23 mouse cellular contexts compared by ENCODE assay signal in genomic region chr6:100603702-100604101, GRCm38 (mm10).
A peak's percentile ranks its signal among the peaks of the same experiment; 100 is the strongest.
DNase-seq lines count a peak whose midpoint lies in the region; ATAC-seq and TF ChIP-seq lines count a peak whose summit lies in the region.
"Had no signal": no experiment of that assay in that cellular context is flagged by ENCODE, and none has a peak within 500 bp of the region (broad histone marks: within the 10 kb centered on the region; RNA-seq: fewer than 3 reads in every experiment).

No protein-coding gene starts in this region.

- H3K4me2 ChIP-seq in forebrain, embryonic 14.5 days (ENCODE audit: low read length), result no peak overlapping the region
- no peak overlapping the region for H3K4me2 ChIP-seq in forebrain, embryonic 12.5 days
- H3K4me2 ChIP-seq in hindbrain, embryonic 13.5 days, result no peak overlapping the region
- H3K4me2 ChIP-seq: forebrain, embryonic 15.5 days; hindbrain, embryonic 14.5 days; liver, embryonic 12.5 days had no signal

- peak; percentile 16 for DNase-seq in forebrain, embryonic 14.5 days (ENCODE audit: low spot score)
- no peak for DNase-seq in hindbrain, embryonic 10.5 days (ENCODE audit: low spot score)
- DNase-seq in lung, postnatal 10 days, result peak; percentile 40
- no peak for DNase-seq in lung, postnatal 4 days
- peak; percentile 43 for DNase-seq in brain, embryonic 14.5 days (ENCODE audit: low read depth)
- DNase-seq in right cerebral cortex, postnatal 10 days (ENCODE audit: low spot score in 2 of 2), result no peak
- DNase-seq: adrenal gland, postnatal 25 days; cerebellum, adult 18-20 months; cerebellum, postnatal 25 days; embryo, embryonic 11 days; kidney, adult 8-10 months; lung, adult 2 months; retina, postnatal 1 day; right cerebral cortex, postnatal 4 days had no signal

- H3K9me3 ChIP-seq in forebrain, embryonic 14.5 days (replicated peaks; ENCODE audit: control insufficient read depth, low read length), result no peaks in the 10 kb centered on the region
- no peaks in the 10 kb centered on the region for H3K9me3 ChIP-seq in forebrain, embryonic 12.5 days
- no peaks in the 10 kb centered on the region for H3K9me3 ChIP-seq in hindbrain, embryonic 13.5 days
- H3K9me3 ChIP-seq in hindbrain, embryonic 10.5 days, result no peaks in the 10 kb centered on the region
- H3K9me3 ChIP-seq: forebrain, embryonic 15.5 days; G1E; liver, embryonic 12.5 days had no signal

- no peak overlapping the region for H3K27ac ChIP-seq in forebrain, embryonic 14.5 days (ENCODE audit: low read depth, low read length)
- H3K27ac ChIP-seq in forebrain, embryonic 12.5 days, result no peak overlapping the region
- H3K27ac ChIP-seq in hindbrain, embryonic 13.5 days, result peak overlapping the region; percentile 9; the same call in 1 of the 2 replicates
- no peak overlapping the region for H3K27ac ChIP-seq in hindbrain, embryonic 10.5 days
- H3K27ac ChIP-seq: forebrain, embryonic 15.5 days; hindbrain, embryonic 14.5 days; liver, embryonic 12.5 days; stomach, postnatal 0 days had no signal

- no peak overlapping the region for H3K4me3 ChIP-seq in forebrain, embryonic 14.5 days (ENCODE audit: low read depth, low read length)
- no peak overlapping the region for H3K4me3 ChIP-seq in forebrain, embryonic 12.5 days (replicated peaks)
- H3K4me3 ChIP-seq in hindbrain, embryonic 13.5 days, result no peak overlapping the region
- H3K4me3 ChIP-seq in hindbrain, embryonic 10.5 days, result no peak overlapping the region
- H3K4me3 ChIP-seq: forebrain, embryonic 15.5 days; liver, embryonic 12.5 days had no signal

- no peaks in the 10 kb centered on the region for H3K4me1 ChIP-seq in forebrain, embryonic 14.5 days (ENCODE audit: control insufficient read depth, insufficient read depth, low read length)
- no peaks in the 10 kb centered on the region for H3K4me1 ChIP-seq in forebrain, embryonic 12.5 days
- peaks cover 10% of the 10 kb centered on the region; the same call in 1 of the 2 replicates for H3K4me1 ChIP-seq in hindbrain, embryonic 13.5 days (replicated peaks)
- peaks cover 13% of the 10 kb centered on the region; the same call in 1 of the 2 replicates for H3K4me1 ChIP-seq in hindbrain, embryonic 10.5 days (replicated peaks)
- H3K4me1 ChIP-seq: forebrain, embryonic 15.5 days had no signal

- 73% methylated on average over 6 of the region's 6 CpGs for WGBS in forebrain, embryonic 14.5 days
- WGBS in forebrain, embryonic 12.5 days, result 78% methylated on average over 6 of the region's 6 CpGs
- WGBS in hindbrain, embryonic 13.5 days, result 71% methylated on average over 6 of the region's 6 CpGs
- WGBS in hindbrain, embryonic 10.5 days, result 90% methylated on average over 6 of the region's 6 CpGs

- no peak for ATAC-seq in forebrain, embryonic 14.5 days
- no peak for ATAC-seq in forebrain, embryonic 12.5 days (ENCODE audit: low FRiP score)
- no peak for ATAC-seq in hindbrain, embryonic 13.5 days (ENCODE audit: low FRiP score)
- ATAC-seq: activated CD4-positive, CD25-positive, alpha-beta regulatory T cell, adult 4 months; forebrain, embryonic 15.5 days; liver, embryonic 12.5 days; midbrain, embryonic 16.5 days had no signal

- no peaks in the 10 kb centered on the region for H3K27me3 ChIP-seq in forebrain, embryonic 14.5 days (replicated peaks; ENCODE audit: control insufficient read depth, insufficient read depth, low read length)
- no peaks in the 10 kb centered on the region for H3K27me3 ChIP-seq in forebrain, embryonic 12.5 days
- H3K27me3 ChIP-seq in hindbrain, embryonic 13.5 days, result no peaks in the 10 kb centered on the region
- no peaks in the 10 kb centered on the region for H3K27me3 ChIP-seq in hindbrain, embryonic 10.5 days (ENCODE audit: insufficient read depth, poor library complexity, severe bottlenecking)
- H3K27me3 ChIP-seq: forebrain, embryonic 15.5 days; liver, embryonic 12.5 days had no signal

- TF ChIP-seq CTCF in brain, embryonic 14.5 days (IDR thresholded peaks at IDR 0.05; ENCODE audit: borderline replicate concordance, extremely low read depth, insufficient read depth, insufficient read length), result no peak

- no peaks in the 10 kb centered on the region for H3K36me3 ChIP-seq in forebrain, embryonic 14.5 days (ENCODE audit: control insufficient read depth, insufficient read depth, low read length)
- no peaks in the 10 kb centered on the region for H3K36me3 ChIP-seq in forebrain, embryonic 12.5 days (replicated peaks)
- no peaks in the 10 kb centered on the region for H3K36me3 ChIP-seq in hindbrain, embryonic 13.5 days
- peaks cover 10% of the 10 kb centered on the region; the same call in 1 of the 2 replicates for H3K36me3 ChIP-seq in hindbrain, embryonic 10.5 days
- H3K36me3 ChIP-seq: forebrain, embryonic 15.5 days had no signal

- H3K9ac ChIP-seq in forebrain, embryonic 14.5 days (ENCODE audit: low read length), result no peak overlapping the region
- no peak overlapping the region for H3K9ac ChIP-seq in forebrain, embryonic 12.5 days
- no peak overlapping the region for H3K9ac ChIP-seq in hindbrain, embryonic 13.5 days
- H3K9ac ChIP-seq: forebrain, embryonic 15.5 days; hindbrain, embryonic 14.5 days; liver, embryonic 12.5 days had no signal

- TF ChIP-seq POLR2A in brain, embryonic 14.5 days (IDR thresholded peaks at IDR 0.05; ENCODE audit: borderline replicate concordance, extremely low read depth, insufficient read depth, insufficient read length, poor library complexity, severe bottlenecking), result no peak

Comparison
In these comparisons a context has a peak if more than half of its experiments do, and no peak if none do; other contexts are left out.
1. DNase-seq: peak in forebrain, embryonic 14.5 days (single experiment), lung, postnatal 10 days (single experiment) and brain, embryonic 14.5 days (single experiment); none in hindbrain, embryonic 10.5 days (single experiment), lung, postnatal 4 days (0 of 2) and right cerebral cortex, postnatal 10 days (0 of 2).